Mouse (Mus musculus) hindbrain, embryonic 16.5 days (tissue): ENCODE data around the gene Vmn1r35. TPM values are rescaled to one million over a fixed set of nuclear protein-coding genes. Genes with fewer than 3 reads are reported as not detected.
"Not testable (repeated sequence)": the region's sequence is repeated elsewhere in the genome, so short reads cannot be mapped to it uniquely, and the experiment has no call there.

Source experiments
- ATAC-seq: fragments of 200-750 bp; cut with Nextera tagmentation; 2 replicates; pipeline ENCODE4 v1.8.0; 2017; ENCODE audit warnings: moderate TSS enrichment, moderate library complexity
- H3K27ac ChIP-seq: fragments of 300-500 bp; sonication (generic); 2 replicates; pipeline ENCODE4 v1.5.1; 2014; ENCODE audit warnings: low read depth, mild to moderate bottlenecking, control low read depth, low read length, moderate library complexity
- H3K27me3 ChIP-seq: fragments of 300-500 bp; sonication (generic); replicated peaks from 2 replicates; pipeline ENCODE4 v1.6.1; 2014; ENCODE audit warnings: low read length; ENCODE audit not compliant: control insufficient read depth, insufficient read depth
- H3K36me3 ChIP-seq: fragments of 300-500 bp; sonication (generic); 2 replicates; pipeline ENCODE4 v1.6.1; 2014; ENCODE audit warnings: mild to moderate bottlenecking, low read length, moderate library complexity, mixed read lengths; ENCODE audit not compliant: control insufficient read depth, insufficient read depth
- H3K4me1 ChIP-seq: fragments of 300-500 bp; sonication (generic); 2 replicates; pipeline ENCODE4 v1.6.1; 2014; ENCODE audit warnings: low read depth, low read length; ENCODE audit not compliant: control insufficient read depth, insufficient read depth
- H3K4me2 ChIP-seq: fragments of 300-500 bp; sonication (generic); 2 replicates; pipeline ENCODE4 v1.6.1; 2014; ENCODE audit warnings: mild to moderate bottlenecking, low read length, control low read depth, moderate library complexity
- H3K4me3 ChIP-seq: fragments of 300-500 bp; sonication (generic); 2 replicates; pipeline ENCODE4 v1.5.1; 2014; ENCODE audit warnings: mild to moderate bottlenecking, low read length, control low read depth, moderate library complexity
- H3K9ac ChIP-seq: fragments of 300-500 bp; sonication (generic); 2 replicates; pipeline ENCODE4 v1.6.1; 2014; ENCODE audit warnings: low read depth, mild to moderate bottlenecking, control low read depth, low read length, moderate library complexity
- H3K9me3 ChIP-seq: fragments of 300-500 bp; sonication (generic); 2 replicates; pipeline ENCODE4 v1.6.1; 2014; ENCODE audit warnings: mild to moderate bottlenecking, low read length, moderate library complexity; ENCODE audit not compliant: control insufficient read depth
- WGBS: fragments of 180-500 bp; shearing (Covaris S2); extraction: QIAGEN DNeasy Blood & Tissue Kit; methylation state at CpG from one replicate; pipeline ENCODE4 v1.1.7; 2014; 5-methylcytosine and 5-hydroxymethylcytosine counted together
- polyA plus RNA-seq: library from polyadenylated mRNA; unstranded; fragments of >200 nt; fragmentation: Nextera tagmentation; extraction: Ambion mirVana; gene quantifications from 2 replicates; pipeline ENCODE4 v1.2.1, GENCODE M21; 2015

The Vmn1r35 gene
- polyA plus RNA-seq = not detected in 2 replicates

GRCm38 (mm10) chr6:66685806-66686205 lies at the start of gene Vmn1r35:
Gene Vmn1r35 (minus strand): TSS chr6:66685906.
- Histone ChIP-seq H3K36me3 (no peaks in the 10 kb centered on the region), H3K9ac (no peak within 1 kb of the TSS), H3K4me3 (no peak within 1 kb of the TSS), H3K27me3 (no peaks in the 10 kb centered on the region), H3K9me3 (no peaks in the 10 kb centered on the region), H3K4me2 (no peak within 1 kb of the TSS), H3K27ac (no peak within 1 kb of the TSS), H3K4me1 (no peaks in the 10 kb centered on the region)
- no peak for ATAC-seq
- 89% methylated on average over 3 of the region's 3 CpGs for WGBS

GRCm38 (mm10) chr6:66729082-66729481 lies 43.4 kb upstream of the Vmn1r35 start, which contains the start of gene Vmn1r37:
Gene Vmn1r37 (plus strand): TSS chr6:66729382.
- H3K4me1 ChIP-seq, H3K4me2 ChIP-seq, H3K27ac ChIP-seq, H3K27me3 ChIP-seq, H3K9ac ChIP-seq, H3K36me3 ChIP-seq, H3K9me3 ChIP-seq, H3K4me3 ChIP-seq, ATAC-seq: not testable (repeated sequence)

GRCm38 (mm10) chr6:66719068-66719467 lies 33.4 kb upstream of the Vmn1r35 start, which contains the start of gene Vmn1r36:
Gene Vmn1r36 (minus strand): TSS chr6:66719168.
- H3K9ac ChIP-seq, H3K4me1 ChIP-seq, H3K36me3 ChIP-seq, H3K4me2 ChIP-seq, H3K27ac ChIP-seq, H3K4me3 ChIP-seq, ATAC-seq, H3K27me3 ChIP-seq, H3K9me3 ChIP-seq: not testable (repeated sequence)
- WGBS = 79% methylated on average over 2 of the region's 2 CpGs

- WGBS = 81% methylated on average over 3 of the region's 3 CpGs
- Histone ChIP-seq H3K36me3 (no peaks in the 10 kb centered on the region), H3K4me1 (no peaks in the 10 kb centered on the region), H3K4me3 (no peak overlapping the region), H3K9me3 (no peaks in the 10 kb centered on the region), H3K4me2 (no peak overlapping the region), H3K27ac (no peak overlapping the region), H3K27me3 (no peaks in the 10 kb centered on the region), H3K9ac (no peak overlapping the region)
- ATAC-seq = no peak
Measured at GRCm38 (mm10) chr6:66713854-66714253, 28.1 kb upstream of the Vmn1r35 start.

GRCm38 (mm10) chr6:66708901-66709300 lies 23.2 kb upstream of the Vmn1r35 start:
- Histone ChIP-seq H3K27ac (no peak overlapping the region), H3K9me3 (no peaks in the 10 kb centered on the region), H3K4me3 (no peak overlapping the region), H3K4me1 (no peaks in the 10 kb centered on the region), H3K9ac (no peak overlapping the region), H3K36me3 (no peaks in the 10 kb centered on the region), H3K4me2 (no peak overlapping the region), H3K27me3 (no peaks in the 10 kb centered on the region)
- no peak for ATAC-seq

GRCm38 (mm10) chr6:66643779-66644178 lies 41.9 kb downstream of the Vmn1r35 start, which contains the start of gene Vmn1r34:
Gene Vmn1r34 (minus strand): TSS chr6:66643879.
- ATAC-seq = no peak
- Histone ChIP-seq H3K4me2 (no peak within 1 kb of the TSS), H3K4me3 (no peak within 1 kb of the TSS), H3K9ac (no peak within 1 kb of the TSS), H3K27ac (no peak within 1 kb of the TSS), H3K4me1 (no peaks in the 10 kb centered on the region), H3K36me3 (no peaks in the 10 kb centered on the region), H3K27me3 (no peaks in the 10 kb centered on the region), H3K9me3 (no peaks in the 10 kb centered on the region)
- 89% methylated on average over 1 of the region's 1 CpGs for WGBS

Other genes with a start within 250 kb of the Vmn1r35 start
- 19.8 and 19.9 TPM in 2 replicates for gene Mad2l1, start 150.5 kb downstream of the Vmn1r35 start, polyA plus RNA-seq
- 0.05 and 0.08 TPM in 2 replicates for gene Vmn1r32, start 125.8 kb downstream of the Vmn1r35 start, polyA plus RNA-seq
- gene Vmn1r33, start 67.6 kb downstream of the Vmn1r35 start, polyA plus RNA-seq = not detected in 2 replicates
- gene Vmn1r34, start 42.0 kb downstream of the Vmn1r35 start, polyA plus RNA-seq = not detected in 2 replicates
- gene Vmn1r36, start 33.3 kb upstream of the Vmn1r35 start, polyA plus RNA-seq = not detected in 2 replicates
- not detected in 2 replicates for gene Vmn1r37, start 43.5 kb upstream of the Vmn1r35 start, polyA plus RNA-seq
- gene Vmn1r38, start 96.7 kb upstream of the Vmn1r35 start, polyA plus RNA-seq = not detected in 2 replicates
- not detected in 2 replicates for gene Vmn1r39, start 124.7 kb upstream of the Vmn1r35 start, polyA plus RNA-seq
- 70.0 and 76.9 TPM in 2 replicates for gene Gng12, start 210.5 kb upstream of the Vmn1r35 start, polyA plus RNA-seq